Mouse (Mus musculus): ENCODE results near the gene Ebp. TPM values are rescaled to one million over a fixed set of nuclear protein-coding genes. Genes with fewer than 3 reads are reported as not detected.

Ebp gene
- polyA plus RNA-seq, 1 experiment, result 104 TPM

- no peak for DNase-seq
- no peak for TF ChIP-seq CTCF (IDR thresholded peaks at IDR 0.05; ENCODE audit: insufficient read depth, low read length)
- H3K4me1 ChIP-seq (ENCODE audit: control insufficient read depth, insufficient read depth, low read length), result no peaks in the 10 kb centered on the region
- no peak overlapping the region for H3K4me3 ChIP-seq (replicated peaks; ENCODE audit: extremely low read depth, low read depth, low read length)
- WGBS, result 71% methylated on average over 10 of the region's 10 CpGs
Observed at GRCm38 (mm10) chrX:8167716-8168647, 25.3 kb downstream of the Ebp start.

- TF ChIP-seq CTCF (IDR thresholded peaks at IDR 0.05; ENCODE audit: insufficient read depth, low read length) (no peak), POLR2A (IDR thresholded peaks at IDR 0.05; ENCODE audit: borderline replicate concordance, extremely low read depth, low read depth, low read length) (no peak)
- H3K4me3 ChIP-seq (replicated peaks; ENCODE audit: extremely low read depth, low read depth, low read length), result no peak overlapping the region
- no peak for DNase-seq
- H3K4me1 ChIP-seq (ENCODE audit: control insufficient read depth, insufficient read depth, low read length), result no peaks in the 10 kb centered on the region
- WGBS, result 86% methylated on average over 4 of the region's 4 CpGs
Observed at GRCm38 (mm10) chrX:8164471-8164870, 28.8 kb downstream of the Ebp start.

- Histone ChIP-seq H3K4me1 (ENCODE audit: control insufficient read depth, insufficient read depth, low read length) (no peaks in the 10 kb centered on the region), H3K4me3 (replicated peaks; ENCODE audit: extremely low read depth, low read depth, low read length) (no peak overlapping the region)
- no peak for DNase-seq
- 68% methylated on average over 5 of the region's 5 CpGs for WGBS
- TF ChIP-seq POLR2A (IDR thresholded peaks at IDR 0.05; ENCODE audit: borderline replicate concordance, extremely low read depth, low read depth, low read length) (no peak), CTCF (IDR thresholded peaks at IDR 0.05; ENCODE audit: insufficient read depth, low read length) (no peak)
Observed at GRCm38 (mm10) chrX:8163076-8163475, 30.2 kb downstream of the Ebp start.

GRCm38 (mm10) chrX:8145153-8145991, 47.9 kb downstream of the Ebp start, which contains the start of gene Rbm3:
TSS of gene Rbm3 (minus strand) at chrX:8145880.
- Histone ChIP-seq H3K4me1 (ENCODE audit: control insufficient read depth, insufficient read depth, low read length) (peaks cover 3% of the 10 kb centered on the region; the same call in 1 of the 2 replicates), H3K4me3 (replicated peaks; ENCODE audit: extremely low read depth, low read depth, low read length) (peak within 1 kb of the TSS; percentile 100)
- 33% methylated on average over 65 of the region's 65 CpGs for WGBS
- TF ChIP-seq CTCF (IDR thresholded peaks at IDR 0.05; ENCODE audit: insufficient read depth, low read length) (no peak), POLR2A (IDR thresholded peaks at IDR 0.05; ENCODE audit: borderline replicate concordance, extremely low read depth, low read depth, low read length) (peak; percentile 90)
- peak; percentile 70 for DNase-seq

- no peak overlapping the region for H3K4me3 ChIP-seq (replicated peaks; ENCODE audit: extremely low read depth, low read depth, low read length)
- DNase-seq, result no peak
- H3K4me1 ChIP-seq (ENCODE audit: control insufficient read depth, insufficient read depth, low read length), result peaks cover 3% of the 10 kb centered on the region; the same call in 1 of the 2 replicates
- WGBS, result 65% methylated on average over 7 of the region's 7 CpGs
- TF ChIP-seq CTCF (IDR thresholded peaks at IDR 0.05; ENCODE audit: insufficient read depth, low read length) (no peak), POLR2A (IDR thresholded peaks at IDR 0.05; ENCODE audit: borderline replicate concordance, extremely low read depth, low read depth, low read length) (no peak)
Observed at GRCm38 (mm10) chrX:8143750-8144149, 49.6 kb downstream of the Ebp start.

GRCm38 (mm10) chrX:8142948-8143347, 50.4 kb downstream of the Ebp start:
- no peak overlapping the region for H3K4me3 ChIP-seq (replicated peaks; ENCODE audit: extremely low read depth, low read depth, low read length)
- H3K4me1 ChIP-seq (ENCODE audit: control insufficient read depth, insufficient read depth, low read length), result peaks cover 3% of the 10 kb centered on the region; the same call in 1 of the 2 replicates
- DNase-seq, result no peak
- WGBS, result 78% methylated on average over 7 of the region's 7 CpGs
- TF ChIP-seq POLR2A (IDR thresholded peaks at IDR 0.05; ENCODE audit: borderline replicate concordance, extremely low read depth, low read depth, low read length), result no peak
- TF ChIP-seq CTCF (IDR thresholded peaks at IDR 0.05; ENCODE audit: insufficient read depth, low read length), result no peak

- WGBS, result 62% methylated on average over 3 of the region's 3 CpGs
- peaks cover 1% of the 10 kb centered on the region; the same call in 1 of the 2 replicates for H3K4me1 ChIP-seq (ENCODE audit: control insufficient read depth, insufficient read depth, low read length)
- TF ChIP-seq POLR2A (IDR thresholded peaks at IDR 0.05; ENCODE audit: borderline replicate concordance, extremely low read depth, low read depth, low read length) (no peak), CTCF (IDR thresholded peaks at IDR 0.05; ENCODE audit: insufficient read depth, low read length) (no peak)
- H3K4me3 ChIP-seq (replicated peaks; ENCODE audit: extremely low read depth, low read depth, low read length), result no peak overlapping the region
- no peak for DNase-seq
Observed at GRCm38 (mm10) chrX:8141058-8141457, 52.3 kb downstream of the Ebp start.

GRCm38 (mm10) chrX:8140446-8140845, 52.9 kb downstream of the Ebp start:
- WGBS, result 90% methylated on average over 2 of the region's 2 CpGs
- Histone ChIP-seq H3K4me3 (replicated peaks; ENCODE audit: extremely low read depth, low read depth, low read length) (no peak overlapping the region), H3K4me1 (ENCODE audit: control insufficient read depth, insufficient read depth, low read length) (no peaks in the 10 kb centered on the region; the same call in 1 of the 2 replicates)
- TF ChIP-seq POLR2A (IDR thresholded peaks at IDR 0.05; ENCODE audit: borderline replicate concordance, extremely low read depth, low read depth, low read length), result no peak
- no peak for TF ChIP-seq CTCF (IDR thresholded peaks at IDR 0.05; ENCODE audit: insufficient read depth, low read length)
- no peak for DNase-seq

- no peaks in the 10 kb centered on the region; the same call in 1 of the 2 replicates for H3K4me1 ChIP-seq (ENCODE audit: control insufficient read depth, insufficient read depth, low read length)
- TF ChIP-seq CTCF (IDR thresholded peaks at IDR 0.05; ENCODE audit: insufficient read depth, low read length) (no peak), POLR2A (IDR thresholded peaks at IDR 0.05; ENCODE audit: borderline replicate concordance, extremely low read depth, low read depth, low read length) (no peak)
- DNase-seq, result no peak
- WGBS, result 33% methylated on average over 1 of the region's 1 CpGs
- no peak overlapping the region for H3K4me3 ChIP-seq (replicated peaks; ENCODE audit: extremely low read depth, low read depth, low read length)
Observed at GRCm38 (mm10) chrX:8139480-8139879, 53.8 kb downstream of the Ebp start.

Measured in lung, adult 2 months (tissue).